Mouse (Mus musculus) ovary, postnatal 14 days (tissue): ENCODE measurements around the gene Pfkfb1.
A peak's percentile ranks its signal among the peaks of the same experiment; 100 is the strongest.

Experiments
- DNase-seq: peaks from one replicate; pipeline ENCODE4 v3.0.0; 2022; ENCODE audit warnings: low spot score

Pfkfb1 gene

GRCm38 (mm10) chrX:150588023-150588764 lies at the start of gene Pfkfb1:
Gene Pfkfb1, plus strand, starts transcription at chrX:150588229.
- peak; percentile 54 for DNase-seq

GRCm38 (mm10) chrX:150540111-150540510 lies 47.9 kb upstream of the Pfkfb1 start:
- no peak for DNase-seq

- DNase-seq, result no peak
Measured at GRCm38 (mm10) chrX:150541684-150542083, 46.3 kb upstream of the Pfkfb1 start.

GRCm38 (mm10) chrX:150547239-150547638 lies 40.8 kb upstream of the Pfkfb1 start, which contains the start of gene Alas2:
Gene Alas2, plus strand, starts transcription at chrX:150547375.
- no peak for DNase-seq

- DNase-seq, result no peak
Measured at GRCm38 (mm10) chrX:150549639-150550038, 38.4 kb upstream of the Pfkfb1 start.

GRCm38 (mm10) chrX:150551986-150552385 lies 36.0 kb upstream of the Pfkfb1 start:
- no peak for DNase-seq

- DNase-seq, result no peak
Measured at GRCm38 (mm10) chrX:150554032-150554431, 34.0 kb upstream of the Pfkfb1 start.

GRCm38 (mm10) chrX:150564644-150565357 lies 23.2 kb upstream of the Pfkfb1 start:
- DNase-seq, result no peak

- no peak for DNase-seq
Measured at GRCm38 (mm10) chrX:150581921-150582320, 6.1 kb upstream of the Pfkfb1 start.

- DNase-seq, result no peak
Measured at GRCm38 (mm10) chrX:150585116-150585515, 2.9 kb upstream of the Pfkfb1 start.

- no peak for DNase-seq
Measured at GRCm38 (mm10) chrX:150589696-150590095, 1.7 kb downstream of the Pfkfb1 start, which contains the start of gene Apex2. Gene Apex2, minus strand, starts transcription at chrX:150589868.

- no peak for DNase-seq
Measured at GRCm38 (mm10) chrX:150593266-150594035, 5.4 kb downstream of the Pfkfb1 start.

- DNase-seq, result no peak
Measured at GRCm38 (mm10) chrX:150594176-150594575, 6.1 kb downstream of the Pfkfb1 start.

GRCm38 (mm10) chrX:150595016-150595760 lies 7.2 kb downstream of the Pfkfb1 start:
- DNase-seq, result no peak

GRCm38 (mm10) chrX:150598882-150599281 lies 10.9 kb downstream of the Pfkfb1 start:
- no peak for DNase-seq

GRCm38 (mm10) chrX:150636421-150636820 lies 48.4 kb downstream of the Pfkfb1 start:
- DNase-seq, result no peak

GRCm38 (mm10) chrX:150656122-150656907 lies 68.3 kb downstream of the Pfkfb1 start:
- DNase-seq, result no peak

- DNase-seq, result no peak
Measured at GRCm38 (mm10) chrX:150656908-150657796, 69.1 kb downstream of the Pfkfb1 start, which contains the start of gene Tro. Gene Tro, minus strand, starts transcription at chrX:150657583.

- no peak for DNase-seq
Measured at GRCm38 (mm10) chrX:150657797-150658118, 69.7 kb downstream of the Pfkfb1 start.

GRCm38 (mm10) chrX:150662809-150663208 lies 74.8 kb downstream of the Pfkfb1 start:
- DNase-seq, result no peak
